Mouse (Mus musculus) lung, postnatal 4 days (tissue): Measurements from ENCODE around the gene Clec2h.
"Not testable (repeated sequence)": the region's sequence is repeated elsewhere in the genome, so short reads cannot be mapped to it uniquely, and the experiment has no call there.

ENCODE experiments used
- DNase-seq, 2 experiments: peaks; one replicate each; pipeline ENCODE4 v3.0.0; 2021

The Clec2h gene

GRCm38 (mm10) chr6:128662206-128662605 is at the start of gene Clec2h:
Gene Clec2h (plus strand): TSS chr6:128662385.
- no peak for DNase-seq

- DNase-seq = no peak
These were observed 39.5 kb upstream of the Clec2h start for GRCm38 (mm10) chr6:128622733-128623132.

GRCm38 (mm10) chr6:128623433-128623832 is 38.8 kb upstream of the Clec2h start, which contains the start of gene Klrb1a:
Gene Klrb1a (minus strand): TSS chr6:128623533.
- DNase-seq = not testable (repeated sequence)

DNA sequence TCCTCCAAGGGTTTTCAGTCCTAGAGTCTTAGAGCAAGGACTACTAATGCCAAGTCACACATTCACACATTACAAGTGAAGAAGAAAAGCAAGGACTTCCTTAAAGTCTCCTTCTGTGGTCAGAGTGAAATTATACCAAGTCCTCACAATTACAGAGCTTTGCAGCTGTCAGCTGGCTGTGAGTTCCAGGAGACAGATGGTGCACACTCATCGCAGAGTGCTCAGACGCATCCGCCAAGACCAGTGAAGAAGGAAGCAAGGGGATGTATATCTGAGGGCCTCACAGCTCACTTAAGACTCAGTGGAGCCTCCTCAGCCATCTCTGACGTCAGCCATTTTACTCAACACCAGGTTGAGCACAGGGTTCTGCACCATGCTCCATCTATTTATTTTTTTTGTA is 37.8 kb upstream of the Clec2h start:
- no peak for DNase-seq

GRCm38 (mm10) chr6:128625246-128625645 is 36.9 kb upstream of the Clec2h start:
- not testable (repeated sequence) for DNase-seq

DNA sequence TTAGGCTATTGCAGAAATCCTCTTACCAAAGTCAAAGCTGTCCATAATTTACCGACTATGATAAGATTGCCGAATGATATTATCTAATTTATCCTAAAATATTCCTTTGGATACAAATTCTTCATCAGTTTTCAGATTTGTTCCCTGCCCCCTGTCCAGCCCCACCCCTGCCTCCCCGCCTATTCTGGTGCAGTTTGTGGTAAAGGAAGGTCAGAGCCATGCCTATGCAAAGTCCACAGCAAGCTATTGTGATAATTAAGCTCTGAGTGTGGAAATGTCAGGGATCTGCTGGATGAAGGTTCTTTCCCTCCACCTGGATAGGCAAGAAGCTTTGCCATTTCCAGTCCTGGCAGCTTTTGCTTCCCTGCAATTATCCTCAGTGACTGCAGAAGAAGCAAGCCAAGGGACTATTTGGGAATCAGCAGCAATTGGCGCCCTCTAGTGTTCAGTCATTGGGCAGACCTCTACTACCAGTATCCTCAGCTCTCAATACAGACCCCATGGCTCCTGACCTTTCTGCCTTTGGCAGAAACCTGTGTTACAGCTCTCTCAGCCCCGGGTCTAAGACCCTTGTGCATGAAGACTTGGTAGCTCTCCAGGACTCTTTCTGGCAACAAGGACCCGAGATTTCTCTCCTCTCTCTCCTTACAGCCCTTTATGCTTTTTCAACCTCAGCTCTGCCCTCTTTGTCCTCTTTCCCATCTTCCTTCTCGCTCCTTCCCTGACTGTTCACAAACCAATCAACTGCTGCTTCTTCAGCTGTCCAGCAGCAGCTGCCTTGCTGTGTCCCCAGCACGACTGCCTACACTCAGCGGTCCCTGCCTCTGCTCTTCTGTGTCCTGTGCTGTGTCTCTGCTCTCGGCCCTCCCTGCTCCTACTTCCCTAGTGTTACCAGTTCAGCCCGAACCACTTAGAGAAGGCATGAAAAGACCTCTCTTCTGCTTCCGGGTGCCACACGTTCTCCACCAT is 32.1 kb upstream of the Clec2h start:
- peak; percentile 37 to 57 for DNase-seq

DNA sequence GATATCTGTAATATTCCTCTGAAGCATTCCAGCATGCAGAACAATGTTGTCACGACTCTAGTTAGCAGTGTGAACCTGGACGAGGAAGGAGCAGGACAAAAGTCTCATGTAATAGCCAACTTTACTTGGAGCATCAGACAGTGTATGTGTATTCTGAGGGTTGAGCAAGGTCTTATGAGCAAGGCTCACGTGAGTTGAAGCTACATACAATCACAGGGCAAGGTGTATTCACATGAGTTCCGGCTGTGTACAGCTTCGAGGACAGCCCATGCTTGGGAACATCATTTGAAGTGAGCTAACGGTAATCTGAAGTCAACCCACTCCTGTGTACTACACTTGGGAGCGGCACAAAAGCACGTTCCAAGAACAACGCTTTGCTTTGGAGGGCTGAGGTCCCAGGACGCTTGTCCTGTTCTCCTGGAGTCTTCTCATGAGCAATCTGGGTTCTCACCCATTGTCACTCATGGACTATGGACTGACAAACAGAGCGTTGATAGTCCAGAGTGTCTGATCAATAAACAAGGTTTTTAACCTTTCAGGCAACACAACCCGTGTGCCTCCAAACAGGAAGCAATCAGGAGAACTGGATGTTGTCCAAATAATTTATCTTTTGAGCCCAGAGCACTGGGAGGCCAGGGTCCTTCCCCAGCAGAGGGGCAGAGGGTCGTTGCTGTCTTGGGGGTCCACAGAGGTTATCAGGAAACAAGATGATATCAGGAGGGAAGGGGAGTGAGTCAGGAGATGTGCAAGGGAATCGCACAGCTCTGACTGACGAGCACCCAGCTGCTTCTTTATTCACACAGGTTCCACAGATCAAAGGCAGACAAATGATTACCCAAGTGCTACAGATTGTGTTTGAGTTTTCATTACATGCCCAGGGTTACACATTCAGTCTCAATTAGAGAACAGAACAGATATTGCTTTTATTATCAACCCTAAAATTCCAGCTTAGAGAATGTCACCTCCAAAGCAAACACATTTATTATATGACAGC is 31.0 kb upstream of the Clec2h start:
- not testable (repeated sequence) for DNase-seq

DNA sequence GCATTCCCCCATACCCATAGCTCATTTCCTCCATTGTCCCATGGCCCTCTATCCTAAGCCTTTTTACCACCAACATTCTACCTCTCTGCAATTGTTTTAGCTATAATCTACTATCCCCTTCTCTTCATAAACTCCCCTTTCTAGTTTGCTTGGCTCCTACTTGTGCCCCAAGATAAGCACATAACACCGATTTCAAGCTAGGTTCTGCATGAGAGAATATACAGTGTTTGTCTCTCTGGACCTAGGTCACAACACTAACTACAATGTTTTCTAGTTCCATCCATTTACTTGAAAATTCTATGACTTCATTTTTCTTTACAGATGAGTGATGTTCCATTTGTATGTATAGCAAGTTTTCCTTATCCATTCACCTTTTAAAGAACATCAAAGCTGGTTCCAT is 21.5 kb upstream of the Clec2h start:
- DNase-seq = no peak

- no peak for DNase-seq
These were observed 21.0 kb upstream of the Clec2h start for GRCm38 (mm10) chr6:128641116-128641716.

- DNase-seq = no peak
These were observed 18.2 kb upstream of the Clec2h start for GRCm38 (mm10) chr6:128643999-128644398.

DNA sequence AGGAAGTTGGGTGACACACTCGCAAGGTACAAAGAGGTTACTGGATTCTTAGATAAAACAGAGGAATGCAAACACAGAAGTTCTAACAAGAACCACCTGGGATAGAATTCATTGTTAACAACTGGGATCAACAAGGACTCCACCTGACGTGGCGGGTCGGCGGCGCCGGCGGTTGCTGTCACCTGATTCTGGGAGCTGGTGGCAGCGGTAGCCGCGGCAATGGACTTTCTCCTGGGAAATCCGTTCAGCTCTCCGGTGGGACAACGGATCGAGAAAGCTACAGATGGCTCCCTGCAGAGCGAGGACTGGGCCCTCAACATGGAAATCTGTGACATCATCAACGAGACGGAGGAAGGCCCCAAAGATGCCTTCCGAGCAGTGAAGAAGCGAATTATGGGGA is 17.5 kb upstream of the Clec2h start:
- not testable (repeated sequence) for DNase-seq

GRCm38 (mm10) chr6:128645708-128646107 is 16.5 kb upstream of the Clec2h start:
- DNase-seq = not testable (repeated sequence)

- no peak for DNase-seq
These were observed 12.5 kb upstream of the Clec2h start for GRCm38 (mm10) chr6:128649681-128650080.

- DNase-seq = no peak
These were observed 12.0 kb upstream of the Clec2h start for GRCm38 (mm10) chr6:128650187-128650586.

- not testable (repeated sequence) for DNase-seq
These were observed 11.4 kb upstream of the Clec2h start for GRCm38 (mm10) chr6:128650827-128651226.

DNA sequence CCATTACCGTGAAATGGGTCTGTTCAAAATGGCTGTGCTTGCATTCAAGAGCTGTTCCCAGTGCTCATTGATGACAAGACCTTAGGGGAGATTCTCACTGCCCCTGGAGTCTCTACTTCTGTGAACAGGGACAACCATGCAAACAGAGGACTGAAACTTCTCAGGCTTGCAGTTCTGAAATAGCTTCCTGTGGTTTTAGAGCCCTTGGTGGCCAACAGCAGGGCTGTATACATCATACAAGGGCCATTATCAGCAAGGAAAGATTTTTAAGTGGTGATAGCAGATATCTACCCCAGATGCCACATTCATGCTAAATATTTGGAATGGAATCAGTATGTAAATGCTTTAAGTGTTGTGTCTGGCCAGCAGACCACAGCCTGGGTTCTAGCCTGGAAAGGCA is 9.2 kb upstream of the Clec2h start:
- DNase-seq = no peak

DNA sequence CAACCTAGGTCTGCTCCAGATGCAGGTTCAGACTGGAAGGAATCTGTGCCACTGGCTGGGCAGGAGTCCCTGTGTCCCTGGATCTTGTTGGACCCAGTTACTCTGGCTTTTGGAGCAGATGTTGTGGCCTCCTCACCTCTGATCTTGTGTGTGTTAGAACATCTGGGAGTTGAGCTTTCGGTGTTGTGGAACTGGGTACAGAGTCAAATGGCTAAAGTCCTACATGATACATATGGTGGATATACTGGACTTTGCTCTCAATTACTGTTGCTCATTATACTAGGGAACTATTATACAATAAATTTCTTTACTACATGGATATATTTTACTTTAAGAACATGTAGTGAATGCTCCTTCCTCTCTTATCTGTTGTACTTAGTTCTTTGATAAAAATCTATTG is 936 bp upstream of the Clec2h start:
- no peak for DNase-seq

GRCm38 (mm10) chr6:128669936-128670335 is 7.8 kb downstream of the Clec2h start:
- no peak for DNase-seq

DNA sequence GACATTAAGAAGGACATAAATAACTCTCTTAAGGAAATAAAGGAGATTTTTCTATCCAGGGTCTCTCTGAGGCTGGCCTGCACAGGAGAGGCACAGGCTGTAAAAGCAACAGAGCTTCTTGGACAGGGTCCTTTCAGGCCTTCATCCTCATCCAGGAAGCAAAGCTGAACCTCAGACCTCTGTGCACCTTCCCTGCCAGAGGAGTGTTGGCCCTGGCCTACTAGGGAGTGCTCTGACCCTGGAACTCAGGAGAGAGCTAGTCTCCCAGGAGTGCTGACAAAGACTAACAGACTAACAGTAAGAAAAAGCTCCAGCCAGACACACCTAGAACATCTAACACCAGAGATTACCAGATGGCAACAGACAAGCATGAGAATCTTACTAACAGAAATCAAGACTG is 17.4 kb downstream of the Clec2h start:
- DNase-seq = no peak

DNA sequence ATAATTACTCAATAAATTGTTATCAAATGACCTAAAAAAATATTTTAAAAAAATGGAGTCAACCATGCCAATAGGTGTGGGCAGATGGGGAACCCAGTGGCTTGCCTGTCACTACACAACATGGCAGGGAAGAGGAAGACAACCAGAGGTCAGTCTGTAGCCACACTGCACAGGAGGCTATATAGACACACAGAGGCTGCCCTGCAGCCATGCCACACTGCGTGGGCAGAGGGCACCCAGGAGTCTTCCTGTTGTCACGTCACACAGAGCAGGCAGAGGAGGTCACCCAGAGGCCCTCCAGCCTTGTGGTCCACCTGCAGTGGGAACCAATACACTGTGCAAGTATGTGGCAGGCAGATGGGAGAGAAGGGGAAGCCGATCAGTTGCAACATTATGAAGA is 39.5 kb downstream of the Clec2h start:
- DNase-seq = no peak

- DNase-seq = no peak
These were observed 60.8 kb downstream of the Clec2h start, which contains the start of gene Klrb1 for GRCm38 (mm10) chr6:128722959-128723358. Gene Klrb1 (minus strand): TSS chr6:128723059.
